Mouse (Mus musculus): Measurements from ENCODE around the gene Mcrip1. TPM values are rescaled to one million over a fixed set of nuclear protein-coding genes. Genes with fewer than 3 reads are reported as not detected.
"Not testable (repeated sequence)": the region's sequence is repeated elsewhere in the genome, so short reads cannot be mapped to it uniquely, and the experiment has no call there.

Mcrip1 gene
- polyA plus RNA-seq, 1 experiment, result 4.1 TPM

- Histone ChIP-seq H3K4me3 (replicated peaks) (no peak overlapping the region), H3K36me3 (ENCODE audit: control insufficient read depth) (peaks cover 75% of the 10 kb centered on the region), H3K27me3 (ENCODE audit: control insufficient read depth) (no peaks in the 10 kb centered on the region), H3K9me3 (ENCODE audit: control insufficient read depth, low read length) (no peaks in the 10 kb centered on the region), H3K4me1 (ENCODE audit: control insufficient read depth) (peaks cover 28% of the 10 kb centered on the region)
- TF ChIP-seq TAL1 (IDR thresholded peaks at IDR 0.05; ENCODE audit: low read length), result no peak
- no peak for TF ChIP-seq GATA1 (IDR thresholded peaks at IDR 0.05; ENCODE audit: low read length)
Measured at GRCm38 (mm10) chr11:120568324-120568723, 18.8 kb upstream of the Mcrip1 start.

GRCm38 (mm10) chr11:120565114-120565513 is 15.6 kb upstream of the Mcrip1 start:
- no peak for TF ChIP-seq GATA1 (IDR thresholded peaks at IDR 0.05; ENCODE audit: low read length)
- TF ChIP-seq TAL1 (IDR thresholded peaks at IDR 0.05; ENCODE audit: low read length), result no peak
- Histone ChIP-seq H3K36me3 (ENCODE audit: control insufficient read depth) (peaks cover 90% of the 10 kb centered on the region), H3K4me3 (replicated peaks) (no peak overlapping the region), H3K4me1 (ENCODE audit: control insufficient read depth) (peaks cover 5% of the 10 kb centered on the region), H3K27me3 (ENCODE audit: control insufficient read depth) (no peaks in the 10 kb centered on the region), H3K9me3 (ENCODE audit: control insufficient read depth, low read length) (no peaks in the 10 kb centered on the region)

GRCm38 (mm10) chr11:120562949-120563348 is 13.4 kb upstream of the Mcrip1 start:
- no peaks in the 10 kb centered on the region for H3K9me3 ChIP-seq (ENCODE audit: control insufficient read depth, low read length)
- no peak overlapping the region for H3K4me3 ChIP-seq (replicated peaks)
- peaks cover 87% of the 10 kb centered on the region for H3K36me3 ChIP-seq (ENCODE audit: control insufficient read depth)
- H3K4me1 ChIP-seq (ENCODE audit: control insufficient read depth), result peaks cover 2% of the 10 kb centered on the region
- TF ChIP-seq TAL1 (IDR thresholded peaks at IDR 0.05; ENCODE audit: low read length), result no peak
- no peak for TF ChIP-seq GATA1 (IDR thresholded peaks at IDR 0.05; ENCODE audit: low read length)
- H3K27me3 ChIP-seq (ENCODE audit: control insufficient read depth), result no peaks in the 10 kb centered on the region

GRCm38 (mm10) chr11:120560952-120561728 is 11.6 kb upstream of the Mcrip1 start:
- TF ChIP-seq GATA1 (IDR thresholded peaks at IDR 0.05; ENCODE audit: low read length), result no peak
- TF ChIP-seq TAL1 (IDR thresholded peaks at IDR 0.05; ENCODE audit: low read length), result no peak
- peaks cover 69% of the 10 kb centered on the region for H3K36me3 ChIP-seq (ENCODE audit: control insufficient read depth)
- H3K27me3 ChIP-seq (ENCODE audit: control insufficient read depth), result no peaks in the 10 kb centered on the region
- H3K4me1 ChIP-seq (ENCODE audit: control insufficient read depth), result peaks cover 2% of the 10 kb centered on the region; the same call in 1 of the 2 replicates
- no peak overlapping the region for H3K4me3 ChIP-seq (replicated peaks)
- 0 out of 2 replicates have a peak, but pooled peaks cover 2% of the 10 kb centered on the region for H3K9me3 ChIP-seq (ENCODE audit: control insufficient read depth, low read length)

- not testable (repeated sequence) for H3K4me1 ChIP-seq (ENCODE audit: control insufficient read depth); H3K27me3 ChIP-seq (ENCODE audit: control insufficient read depth); H3K4me3 ChIP-seq (replicated peaks); H3K9me3 ChIP-seq (ENCODE audit: control insufficient read depth, low read length)
- H3K36me3 ChIP-seq (ENCODE audit: control insufficient read depth), result peaks cover 48% of the 10 kb centered on the region
Measured at GRCm38 (mm10) chr11:120558843-120559242, 9.3 kb upstream of the Mcrip1 start.

GRCm38 (mm10) chr11:120555260-120555659 is 5.7 kb upstream of the Mcrip1 start:
- no peak overlapping the region for H3K4me3 ChIP-seq (replicated peaks)
- no peak for TF ChIP-seq GATA1 (IDR thresholded peaks at IDR 0.05; ENCODE audit: low read length)
- no peak for TF ChIP-seq TAL1 (IDR thresholded peaks at IDR 0.05; ENCODE audit: low read length)

GRCm38 (mm10) chr11:120554834-120555233 is 5.3 kb upstream of the Mcrip1 start:
- Histone ChIP-seq H3K36me3 (ENCODE audit: control insufficient read depth) (peaks cover 8% of the 10 kb centered on the region), H3K27me3 (ENCODE audit: control insufficient read depth) (no peaks in the 10 kb centered on the region), H3K4me3 (replicated peaks) (no peak overlapping the region), H3K9me3 (ENCODE audit: control insufficient read depth, low read length) (0 out of 2 replicates have a peak, but pooled peaks cover 2% of the 10 kb centered on the region), H3K4me1 (ENCODE audit: control insufficient read depth) (peaks cover 10% of the 10 kb centered on the region)
- TF ChIP-seq GATA1 (IDR thresholded peaks at IDR 0.05; ENCODE audit: low read length) (no peak), TAL1 (IDR thresholded peaks at IDR 0.05; ENCODE audit: low read length) (no peak)

More at GRCm38 (mm10) chr11:120555260-120555659, 5.7 kb upstream of the Mcrip1 start:
- H3K9me3 ChIP-seq (ENCODE audit: control insufficient read depth, low read length), result 0 out of 2 replicates have a peak, but pooled peaks cover 2% of the 10 kb centered on the region
- no peaks in the 10 kb centered on the region for H3K27me3 ChIP-seq (ENCODE audit: control insufficient read depth)
- H3K4me1 ChIP-seq (ENCODE audit: control insufficient read depth), result peaks cover 6% of the 10 kb centered on the region
- peaks cover 12% of the 10 kb centered on the region for H3K36me3 ChIP-seq (ENCODE audit: control insufficient read depth)

GRCm38 (mm10) chr11:120552736-120553135 is 3.2 kb upstream of the Mcrip1 start:
- Histone ChIP-seq H3K27me3 (ENCODE audit: control insufficient read depth) (no peaks in the 10 kb centered on the region), H3K36me3 (ENCODE audit: control insufficient read depth) (no peaks in the 10 kb centered on the region), H3K4me3 (replicated peaks) (no peak overlapping the region), H3K4me1 (ENCODE audit: control insufficient read depth) (peaks cover 29% of the 10 kb centered on the region), H3K9me3 (ENCODE audit: control insufficient read depth, low read length) (0 out of 2 replicates have a peak, but pooled peaks cover 2% of the 10 kb centered on the region)
- TF ChIP-seq TAL1 (IDR thresholded peaks at IDR 0.05; ENCODE audit: low read length) (no peak), GATA1 (IDR thresholded peaks at IDR 0.05; ENCODE audit: low read length) (no peak)

GRCm38 (mm10) chr11:120550810-120551440 is 1.4 kb upstream of the Mcrip1 start, which contains the start of gene Ppp1r27:
Ppp1r27 (minus strand) TSS chr11:120551132.
- peaks cover 35% of the 10 kb centered on the region for H3K4me1 ChIP-seq (ENCODE audit: control insufficient read depth)
- no peaks in the 10 kb centered on the region for H3K9me3 ChIP-seq (ENCODE audit: control insufficient read depth, low read length)
- H3K27me3 ChIP-seq (ENCODE audit: control insufficient read depth), result no peaks in the 10 kb centered on the region
- H3K36me3 ChIP-seq (ENCODE audit: control insufficient read depth), result no peaks in the 10 kb centered on the region
- peak within 1 kb of the TSS; percentile 80 for H3K4me3 ChIP-seq (replicated peaks)
- TF ChIP-seq GATA1 (IDR thresholded peaks at IDR 0.05; ENCODE audit: low read length) (no peak), TAL1 (IDR thresholded peaks at IDR 0.05; ENCODE audit: low read length) (no peak)

Measured in erythroblast, embryonic 14.5 days (primary cell).